Mouse (Mus musculus) erythroblast, adult 5-6 weeks (primary cell): ENCODE measurements around the gene Nalcn. TPM values are rescaled to one million over a fixed set of nuclear protein-coding genes. Genes with fewer than 3 reads are reported as not detected.

Source experiments
- ATAC-seq: replicated peaks from 2 replicates; pipeline ENCODE4 v1.8.0; 2016; ENCODE audit warnings: moderate number of reproducible peaks, mild to moderate bottlenecking, moderate TSS enrichment, inconsistent platforms; ENCODE audit not compliant: poor library complexity, low FRiP score, severe bottlenecking
- total RNA-seq, 2 experiments: library from RNA; stranded (forward) in 1 of 2; stranded (reverse) in 1 of 2; fragments of 150-400 nt in 1 of 2; fragments of 200-764, 138-1000 nt in 1 of 2; gene quantifications; 2 replicates each; pipeline versions ENCODE4 v1.2.3 to v1.2.4; 2015 to 2017; ENCODE audit warnings: low replicate concordance in 2 of 2

The Nalcn gene
- total RNA-seq, 2 experiments from 2014 or later: 0.60 TPM; not detected in 1

GRCm38 (mm10) chr14:123513376-123514141 lies 113.4 kb downstream of the Nalcn start:
- ATAC-seq: no peak

- no peak for ATAC-seq
These were observed 114.0 kb downstream of the Nalcn start for GRCm38 (mm10) chr14:123512923-123513322.

- no peak for ATAC-seq
These were observed 131.4 kb downstream of the Nalcn start for GRCm38 (mm10) chr14:123495544-123495943.

GRCm38 (mm10) chr14:123488575-123489207 lies 138.3 kb downstream of the Nalcn start:
- no peak for ATAC-seq

GRCm38 (mm10) chr14:123462026-123462425 lies 164.9 kb downstream of the Nalcn start:
- ATAC-seq: no peak

GRCm38 (mm10) chr14:123446031-123446430 lies 180.9 kb downstream of the Nalcn start:
- no peak for ATAC-seq

- ATAC-seq: no peak
These were observed 191.4 kb downstream of the Nalcn start for GRCm38 (mm10) chr14:123435542-123435941.

- ATAC-seq: no peak
These were observed 250.6 kb downstream of the Nalcn start for GRCm38 (mm10) chr14:123376167-123376855.

GRCm38 (mm10) chr14:123371522-123371921 lies 255.4 kb downstream of the Nalcn start:
- ATAC-seq: no peak

GRCm38 (mm10) chr14:123359691-123360090 lies 267.3 kb downstream of the Nalcn start:
- no peak for ATAC-seq

- no peak for ATAC-seq
These were observed 274.0 kb downstream of the Nalcn start for GRCm38 (mm10) chr14:123352973-123353372.

- no peak for ATAC-seq
These were observed 295.1 kb downstream of the Nalcn start for GRCm38 (mm10) chr14:123331841-123332240.

- ATAC-seq: no peak
These were observed 312.6 kb downstream of the Nalcn start for GRCm38 (mm10) chr14:123314369-123314768.

- no peak for ATAC-seq
These were observed 314.6 kb downstream of the Nalcn start for GRCm38 (mm10) chr14:123312371-123312770.

GRCm38 (mm10) chr14:123296068-123296467 lies 330.9 kb downstream of the Nalcn start:
- no peak for ATAC-seq

GRCm38 (mm10) chr14:123291118-123292007 lies 335.6 kb downstream of the Nalcn start:
- ATAC-seq: no peak

GRCm38 (mm10) chr14:123282165-123282564 lies 344.8 kb downstream of the Nalcn start:
- no peak for ATAC-seq

- ATAC-seq: no peak
These were observed 354.8 kb downstream of the Nalcn start for GRCm38 (mm10) chr14:123272121-123272520.

- ATAC-seq: no peak
These were observed 386.2 kb downstream of the Nalcn start for GRCm38 (mm10) chr14:123240738-123241137.

GRCm38 (mm10) chr14:123239945-123240344 lies 387.0 kb downstream of the Nalcn start:
- no peak for ATAC-seq
